Mouse (Mus musculus): ENCODE data around the gene Gk5.

GRCm38 (mm10) chr9:96132956-96133603, 13.9 kb downstream of the Gk5 start:
- TF ChIP-seq CTCF (IDR thresholded peaks at IDR 0.05; ENCODE audit: control insufficient read depth, insufficient read depth, low read length) (no peak), POLR2A (IDR thresholded peaks at IDR 0.05; ENCODE audit: borderline replicate concordance, control insufficient read depth, low read depth, low read length) (no peak)

Data from bone marrow, adult 2 months (tissue).